Mouse (Mus musculus) small intestine, adult 2 months (tissue): ENCODE data around the gene Rac3. TPM values are rescaled to one million over a fixed set of nuclear protein-coding genes. Genes with fewer than 3 reads are reported as not detected.

Source experiments
- H3K27ac ChIP-seq: fragments of 200-500 bp; 2 replicates; pipeline ENCODE4 v1.5.1; 2012; ENCODE audit warnings: low read depth, low read length, control low read depth, inconsistent platforms; ENCODE audit not compliant: insufficient read depth
- H3K27me3 ChIP-seq: fragments of 200-500 bp; 2 replicates; pipeline ENCODE4 v1.6.1; 2012; ENCODE audit warnings: mild to moderate bottlenecking, moderate library complexity, low read length, inconsistent platforms; ENCODE audit not compliant: control insufficient read depth, insufficient read depth
- H3K36me3 ChIP-seq: fragments of 200-500 bp; 2 replicates; pipeline ENCODE4 v1.6.1; 2012; ENCODE audit warnings: mild to moderate bottlenecking, low read length, control low read depth, inconsistent platforms; ENCODE audit not compliant: control insufficient read depth, insufficient read depth
- H3K4me1 ChIP-seq: fragments of 200-500 bp; 2 replicates; pipeline ENCODE4 v1.6.1; 2012; ENCODE audit warnings: low read length, inconsistent platforms, mixed read lengths; ENCODE audit not compliant: control insufficient read depth, insufficient read depth, insufficient read length
- H3K4me3 ChIP-seq: fragments of 200-500 bp; 2 replicates; pipeline ENCODE4 v1.5.1; 2012; ENCODE audit warnings: low read depth, mild to moderate bottlenecking, control low read depth, inconsistent platforms, low read length, moderate library complexity
- CTCF ChIP-seq: fragments of 200-500 bp; IDR thresholded peaks from 2 replicates; pipeline ENCODE4 v1.5.1; 2012; ENCODE audit warnings: low read depth, mild to moderate bottlenecking, control low read depth, inconsistent platforms, low read length, moderate library complexity, mixed read lengths; ENCODE audit not compliant: insufficient replicate concordance, insufficient read length; ENCODE audit errors: extremely low read depth
- POLR2A ChIP-seq: fragments of 200-500 bp; IDR thresholded peaks from 2 replicates; pipeline ENCODE4 v1.6.1; 2012; ENCODE audit warnings: low read depth, mild to moderate bottlenecking, control low read depth, inconsistent platforms, low read length, moderate library complexity
- WGBS: fragments of 180-500 bp; shearing (Covaris S2); methylation state at CpG from one replicate; pipeline ENCODE4 v1.1.7; 2018; 5-methylcytosine and 5-hydroxymethylcytosine counted together
- polyA plus RNA-seq: library from polyadenylated mRNA; depleted of rRNA; stranded (reverse); fragments of >200 nt; gene quantifications from 2 replicates; pipeline ENCODE4 v1.2.3, GENCODE M21; 2012; rRNA removed

The Rac3 gene
- polyA plus RNA-seq, 1 experiment, result 5.1 TPM

GRCm38 (mm10) chr11:120768206-120768605 is 46.9 kb downstream of the Rac3 start:
- Histone ChIP-seq H3K36me3 (no peaks in the 10 kb centered on the region), H3K27me3 (no peaks in the 10 kb centered on the region), H3K27ac (peak overlapping the region; percentile 52; the same call in 1 of the 2 replicates), H3K4me1 (peaks cover 8% of the 10 kb centered on the region), H3K4me3 (no peak overlapping the region)
- TF ChIP-seq POLR2A (no peak), CTCF (no peak)
- WGBS, result 23% methylated on average over 1 of the region's 1 CpGs

- TF ChIP-seq CTCF (no peak), POLR2A (no peak)
- no peaks in the 10 kb centered on the region for H3K27me3 ChIP-seq
- 93% methylated on average over 3 of the region's 3 CpGs for WGBS
These were observed 51.5 kb downstream of the Rac3 start for GRCm38 (mm10) chr11:120772749-120773148.

More at GRCm38 (mm10) chr11:120772749-120773148, 51.5 kb downstream of the Rac3 start:
- H3K27ac ChIP-seq, result no peak overlapping the region
- no peak overlapping the region for H3K4me3 ChIP-seq
- no peaks in the 10 kb centered on the region for H3K36me3 ChIP-seq
- H3K4me1 ChIP-seq, result peaks cover 8% of the 10 kb centered on the region; the same call in 1 of the 2 replicates

Other genes with a start within 250 kb of the Rac3 start
- 130 and 155 TPM in 2 replicates for gene Mrpl12, start 236.9 kb upstream of the Rac3 start, polyA plus RNA-seq
- gene Slc25a10, start 229.6 kb upstream of the Rac3 start, polyA plus RNA-seq, result 298 and 416 TPM in 2 replicates
- gene Gcgr, start 190.8 kb upstream of the Rac3 start, polyA plus RNA-seq, result 1.4 and 2.6 TPM in 2 replicates
- 24.0 and 30.3 TPM in 2 replicates for gene Mcrip1, start 171.7 kb upstream of the Rac3 start, polyA plus RNA-seq
- gene Ppp1r27, start 170.3 kb upstream of the Rac3 start, polyA plus RNA-seq, result 0.51 TPM in 1 of 2 replicates, not detected in the other
- gene P4hb, start 148.2 kb upstream of the Rac3 start, polyA plus RNA-seq, result 442 and 705 TPM in 2 replicates
- gene Arhgdia, start 139.8 kb upstream of the Rac3 start, polyA plus RNA-seq, result 489 and 1,022 TPM in 2 replicates
- 12.0 and 24.0 TPM in 2 replicates for gene Alyref, start 123.1 kb upstream of the Rac3 start, polyA plus RNA-seq
- gene Anapc11, start 123.0 kb upstream of the Rac3 start, polyA plus RNA-seq, result 46.4 and 97.9 TPM in 2 replicates
- gene Npb, start 113.0 kb upstream of the Rac3 start, polyA plus RNA-seq, result 0.98 and 7.2 TPM in 2 replicates
- 449 and 1,029 TPM in 2 replicates for gene Pcyt2, start 103.5 kb upstream of the Rac3 start, polyA plus RNA-seq
- gene Sirt7, start 96.2 kb upstream of the Rac3 start, polyA plus RNA-seq, result 99.1 and 147 TPM in 2 replicates
- gene Mafg, start 87.9 kb upstream of the Rac3 start, polyA plus RNA-seq, result 24.8 and 33.6 TPM in 2 replicates
- gene Pycr1, start 77.7 kb upstream of the Rac3 start, polyA plus RNA-seq, result 17.1 and 19.9 TPM in 2 replicates
- gene Myadml2, start 73.3 kb upstream of the Rac3 start, polyA plus RNA-seq, result 0.39 and 1.0 TPM in 2 replicates
- gene Notum, start 60.3 kb upstream of the Rac3 start, polyA plus RNA-seq, result 0.67 and 0.99 TPM in 2 replicates
- gene Aspscr1, start 48.5 kb upstream of the Rac3 start, polyA plus RNA-seq, result 86.9 and 138 TPM in 2 replicates
- 38.4 and 46.2 TPM in 2 replicates for gene Cenpx, start 7.7 kb upstream of the Rac3 start, polyA plus RNA-seq
- 22.0 and 23.9 TPM in 2 replicates for gene Lrrc45, start 7.5 kb upstream of the Rac3 start, polyA plus RNA-seq
- 102 and 127 TPM in 2 replicates for gene Dcxr, start 5.8 kb downstream of the Rac3 start, polyA plus RNA-seq
- gene Cbr2, start 10.6 kb downstream of the Rac3 start, polyA plus RNA-seq, result 1.2 and 11.4 TPM in 2 replicates
- 1.4 and 58.5 TPM in 2 replicates for gene Hmga1b, start 41.3 kb downstream of the Rac3 start, polyA plus RNA-seq
- gene Rfng, start 62.7 kb downstream of the Rac3 start, polyA plus RNA-seq, result 41.0 and 90.5 TPM in 2 replicates
- 57.5 and 86.4 TPM in 2 replicates for gene Gps1, start 62.8 kb downstream of the Rac3 start, polyA plus RNA-seq
- gene Dus1l, start 74.9 kb downstream of the Rac3 start, polyA plus RNA-seq, result 24.1 and 29.0 TPM in 2 replicates
- gene Fasn, start 103.1 kb downstream of the Rac3 start, polyA plus RNA-seq, result 151 and 154 TPM in 2 replicates
- 0.43 and 0.84 TPM in 2 replicates for gene Ccdc57, start 211.4 kb downstream of the Rac3 start, polyA plus RNA-seq
- gene Slc16a3, start 227.0 kb downstream of the Rac3 start, polyA plus RNA-seq, result 56.8 and 68.9 TPM in 2 replicates